Mouse (Mus musculus) C2C12 (cell line): ENCODE data around the gene Mogat1.

Experiments used
- CEBPB ChIP-seq: IDR thresholded peaks from one replicate; pipeline ENCODE4 v1.6.1; 2011; ENCODE audit warnings: low read depth, mild to moderate bottlenecking, control low read depth, moderate library complexity
- CTCF ChIP-seq: IDR thresholded peaks from one replicate; pipeline ENCODE4 v1.5.1; 2011; ENCODE audit not compliant: control insufficient read depth, insufficient read depth, insufficient read length

- no peak for TF ChIP-seq CTCF
- TF ChIP-seq CEBPB: no peak
Observed at GRCm38 (mm10) chr1:78529011-78529410, 18.2 kb downstream of the Mogat1 start.
